Mouse (Mus musculus) heart, postnatal 14 days (tissue): ENCODE measurements around the gene Nnmt. TPM values are rescaled to one million over a fixed set of nuclear protein-coding genes. Genes with fewer than 3 reads are reported as not detected.

Source experiments
- DNase-seq, 2 experiments: peaks; one replicate each; pipeline ENCODE4 v3.0.0; 2021 to 2022
- intact Hi-C: fragments of 180-260 bp; cut with DNase I; formaldehyde crosslinking; loops from one replicate; pipeline ENCODE4 v1.15.1; 2025
- total RNA-seq, 2 experiments: library from RNA; stranded (reverse); gene quantifications; 2 replicates each; pipeline ENCODE4 v1.2.3; 2021

Gene Nnmt
- total RNA-seq, 2 experiments from 2014 or later: 9.0 to 10.9 TPM

DNA sequence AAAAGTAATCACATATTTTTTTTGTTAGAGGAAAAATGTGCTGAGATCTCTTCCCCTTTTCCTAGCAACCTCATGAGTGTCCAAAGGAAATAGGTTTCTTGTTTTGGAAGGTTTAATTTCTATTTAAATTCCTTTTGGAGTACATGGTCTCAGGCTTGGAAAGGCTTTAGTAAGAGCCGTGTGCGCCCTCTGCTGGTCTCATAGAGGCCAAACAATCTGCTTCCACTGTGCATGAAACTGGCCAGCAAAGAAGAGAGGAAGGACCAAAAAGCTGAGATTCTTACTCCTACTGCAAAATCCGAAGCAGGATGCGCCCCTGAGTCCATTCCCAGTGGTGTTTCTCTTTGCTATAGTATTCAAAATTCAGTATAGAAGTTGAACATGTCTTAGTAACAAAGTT lies 18.6 kb downstream of the Nnmt start:
- DNase-seq: peak; percentile 66 to 76
- intact Hi-C loops: loop anchor here (2.0 kb wide), 2 partner anchors 32 to 120 kb away; no protein-coding TSS in a partner anchor

DNA sequence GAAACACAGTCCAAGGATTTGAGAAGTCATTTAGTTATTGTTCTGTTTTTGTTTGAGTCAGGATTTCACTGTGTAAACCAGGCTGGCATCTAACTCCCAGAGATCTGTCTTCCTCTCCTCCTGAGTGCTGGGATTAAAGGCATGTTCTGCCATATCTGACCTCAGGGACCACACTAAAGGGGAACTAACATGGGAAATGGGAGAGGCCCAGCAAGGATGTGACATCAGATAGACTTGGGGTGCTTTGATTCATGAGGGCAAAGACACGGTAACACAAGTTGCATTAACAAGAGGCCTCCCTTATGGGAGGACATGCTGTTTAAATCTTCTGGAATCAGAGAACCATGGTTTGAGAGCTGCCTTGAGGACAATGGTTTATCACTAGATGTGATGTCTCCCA lies 24.1 kb downstream of the Nnmt start:
- intact Hi-C loops: no loop called here
- no peak for DNase-seq

DNA sequence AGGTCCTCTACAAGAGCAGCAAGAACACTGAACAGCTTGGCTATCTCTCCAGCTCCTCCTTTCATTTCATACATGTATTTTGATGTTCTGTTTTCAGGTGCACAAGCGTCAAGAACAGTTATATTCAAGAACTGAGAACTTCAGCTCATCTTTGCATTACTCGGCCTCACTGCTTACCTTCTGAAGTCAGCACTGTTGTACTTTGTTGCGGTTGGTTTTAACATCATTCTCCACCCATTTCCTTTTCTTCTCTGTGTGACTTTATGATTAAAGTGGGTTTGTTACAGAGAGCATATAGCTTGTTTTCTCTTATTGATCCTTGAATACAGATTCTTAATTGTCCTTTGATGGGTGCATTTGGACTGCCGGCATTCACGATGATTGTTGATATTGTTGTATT lies 42.6 kb downstream of the Nnmt start:
- intact Hi-C loops: loop anchor here (5.0 kb wide), 1 partner anchor 115 kb away; no protein-coding TSS in a partner anchor
- DNase-seq: no peak

DNA sequence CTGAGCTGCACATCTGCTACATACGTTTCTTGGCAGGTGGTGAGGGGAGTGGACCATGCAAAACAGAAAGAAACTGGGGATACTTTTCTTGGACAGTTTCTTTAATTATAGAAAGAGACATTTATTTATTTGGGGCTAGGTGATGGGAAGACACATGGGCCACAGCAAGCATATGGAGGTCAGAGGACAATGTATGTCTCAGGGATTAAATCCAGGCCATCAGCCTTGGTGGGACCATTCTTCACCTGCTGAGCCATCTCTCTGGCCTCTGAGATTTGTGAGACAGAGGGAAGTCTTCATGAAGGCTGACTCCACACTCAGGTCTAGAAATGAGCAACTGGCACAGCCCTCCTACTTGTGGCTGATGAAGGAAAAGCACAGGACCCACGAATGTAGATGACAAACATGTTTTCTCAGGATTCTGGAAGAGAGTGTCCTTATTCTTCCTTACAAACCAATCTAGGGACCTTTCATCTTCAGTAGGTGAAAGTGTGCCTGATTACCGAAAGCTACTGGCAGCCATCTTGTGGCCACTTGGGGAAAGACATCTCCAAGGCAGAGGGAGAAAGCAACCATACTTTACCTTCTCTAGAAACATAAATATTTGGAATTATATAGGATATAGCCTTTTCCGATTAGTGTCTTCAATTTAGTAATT lies 45.3 kb downstream of the Nnmt start:
- intact Hi-C loops: loop anchor here (2.0 to 5.0 kb wide), 3 partner anchors 93 to 293 kb away; no protein-coding TSS in a partner anchor
- peak; percentile 45 to 68 for DNase-seq

DNA sequence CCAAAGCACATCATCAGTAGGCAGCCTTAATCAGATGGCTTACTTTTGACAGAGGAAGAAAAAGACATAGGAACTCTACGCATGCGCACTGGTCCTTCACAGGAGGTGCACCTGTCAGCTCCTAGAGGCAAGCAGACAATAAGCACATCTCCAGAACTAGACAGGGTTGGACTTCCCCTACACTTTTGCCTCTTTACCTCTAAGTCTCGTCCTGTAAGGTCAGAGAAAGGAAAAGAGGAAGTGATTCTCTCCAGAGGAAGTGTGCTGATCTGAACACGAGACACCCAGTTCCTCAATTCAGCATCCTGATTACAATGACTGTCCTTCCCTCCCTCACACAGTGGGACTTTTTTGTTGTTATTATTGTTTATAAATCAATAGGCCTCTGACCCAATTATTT lies 46.3 kb downstream of the Nnmt start:
- DNase-seq: no peak
- intact Hi-C loops: loop anchor here (2.0 kb wide), 2 partner anchors 92 to 292 kb away; no protein-coding TSS in a partner anchor

DNA sequence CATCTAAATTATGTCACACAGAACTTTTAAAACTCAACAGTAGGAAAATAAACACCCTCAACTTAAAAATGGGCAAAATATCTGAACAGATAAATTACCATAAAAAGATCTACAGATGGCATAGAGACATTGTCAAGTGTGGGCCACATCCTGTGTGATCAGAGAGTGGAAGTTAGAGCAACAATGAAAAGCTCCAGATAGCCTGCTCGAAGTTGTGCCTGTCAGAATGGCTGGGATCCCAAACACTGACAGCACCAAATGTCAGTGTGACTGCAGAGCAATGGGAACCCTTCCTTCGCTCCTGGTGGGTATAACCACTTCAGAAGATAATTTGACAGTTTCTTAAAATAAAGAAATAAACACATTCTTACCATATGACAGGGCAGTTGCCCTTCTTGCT lies 55.9 kb downstream of the Nnmt start:
- intact Hi-C loops: no loop called here
- DNase-seq: no peak

DNA sequence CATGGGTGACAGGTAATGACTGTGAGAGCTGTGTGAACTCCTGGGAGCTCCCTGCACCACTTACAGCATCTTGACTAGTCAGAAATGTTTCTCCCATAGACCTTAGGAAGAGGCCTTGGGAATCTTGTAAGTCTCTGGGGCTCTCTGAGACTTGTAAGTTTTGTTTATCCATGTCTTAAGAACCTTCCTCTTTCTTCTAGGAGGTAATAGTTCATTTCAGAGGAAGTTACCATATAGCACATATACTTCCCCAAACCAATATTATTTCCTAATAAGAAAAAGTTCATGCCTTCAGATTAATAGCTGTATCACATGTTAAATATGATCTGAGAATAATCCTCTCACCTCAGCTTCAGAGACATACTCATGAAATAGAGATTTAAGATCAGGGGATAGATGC lies 57.7 kb downstream of the Nnmt start:
- intact Hi-C loops: no loop called here
- DNase-seq: no peak

Other genes with a start within 250 kb of the Nnmt start
- 10 to 100 TPM; 57.4 to 62.1 TPM for gene Rexo2, start 124.5 kb downstream of the Nnmt start, total RNA-seq
- gene Rbm7, start 109.9 kb downstream of the Nnmt start, total RNA-seq: 10 to 100 TPM; 26.8 to 29.6 TPM
- gene Gm5617, start 109.7 kb downstream of the Nnmt start, total RNA-seq: 10 to 100 TPM; 18.5 to 23.1 TPM
- gene Zbtb16, start 231.1 kb upstream of the Nnmt start, total RNA-seq: 100 to 1,000 TPM; 144 to 166 TPM